In genomic region chr11:113165069-113165795, GRCm38 (mm10) we compare ENCODE assay signal across 9 mouse cellular contexts.
A peak's percentile ranks its signal among the peaks of the same experiment; 100 is the strongest.
DNase-seq lines count a peak whose midpoint lies in the region; ATAC-seq and TF ChIP-seq lines count a peak whose summit lies in the region.
"Had no signal": no experiment of that assay in that cellular context is flagged by ENCODE, and none has a peak within 500 bp of the region (broad histone marks: within the 10 kb centered on the region; RNA-seq: fewer than 3 reads in every experiment).

No protein-coding gene starts in this region.

- H3K4me3 ChIP-seq in ES-E14 (ENCODE audit: insufficient read depth in 1 of 2, low read depth in 1 of 2, low read length in 2 of 2, poor library complexity in 1 of 2, severe bottlenecking in 1 of 2): peak overlapping the region in 1 of 2 experiments; percentile 42; a peak in 1 of 4 replicates
- H3K4me3 ChIP-seq in lung, embryonic 15.5 days: peak overlapping the region; percentile 22
- H3K4me3 ChIP-seq: erythroblast, embryonic 14.5 days had no signal

- no peak overlapping the region for H3K27ac ChIP-seq in ES-E14 (ENCODE audit: insufficient read depth, low read depth, low read length, poor library complexity, severe bottlenecking)
- H3K27ac ChIP-seq in lung, embryonic 15.5 days: peak overlapping the region; percentile 20; the same call in 1 of the 2 replicates

- peak; percentile 51 for DNase-seq in ES-E14 (ENCODE audit: low read depth, low spot score)
- peak; percentile 85 for DNase-seq in cerebellum, adult 8-10 months
- peak; percentile 91 for DNase-seq in heart, postnatal 4 days
- peak; percentile 70 to 82 for DNase-seq in layer of hippocampus, adult 8-10 months (ENCODE audit: low spot score in 2 of 2)
- DNase-seq in ovary, postnatal 10 days (ENCODE audit: low spot score): peak; percentile 80
- DNase-seq in urinary bladder, adult 18-20 months (ENCODE audit: low spot score in 2 of 2): peak; percentile 57 to 76

- in situ Hi-C loops in ES-E14 (cut with MboI; ENCODE audit: low sequenced_read_pairs in 2 of 2, unreplicated experiment in 2 of 2): loop anchor here (10.0 to 25.0 kb wide), 3 partner anchors 378 to 1630 kb away; partner anchors contain the start of gene Sox9 (in 2 of the 2)

- H3K9me3 ChIP-seq in ES-E14 (ENCODE audit: control insufficient read depth, insufficient read depth, low read depth, low read length): no peaks in the 10 kb centered on the region
- H3K9me3 ChIP-seq in lung, embryonic 15.5 days: no peaks in the 10 kb centered on the region

- no peaks in the 10 kb centered on the region for H3K36me3 ChIP-seq in ES-E14 (ENCODE audit: control insufficient read depth, insufficient read depth, low read length, poor library complexity, severe bottlenecking)
- H3K36me3 ChIP-seq in lung, embryonic 15.5 days: no peaks in the 10 kb centered on the region

- H3K27me3 ChIP-seq in lung, embryonic 15.5 days: no peaks in the 10 kb centered on the region

- H3K9ac ChIP-seq in ES-E14 (ENCODE audit: insufficient read depth, low read depth, low read length, poor library complexity, severe bottlenecking): no peak overlapping the region
- H3K9ac ChIP-seq in lung, embryonic 15.5 days: no peak overlapping the region

- H3K4me1 ChIP-seq in ES-E14 (ENCODE audit: control insufficient read depth in 2 of 2, insufficient read depth in 2 of 2, low read length in 2 of 2, poor library complexity in 1 of 2): 0 out of 4 replicates have a peak, but pooled peaks cover 0 to 3% of the 10 kb centered on the region in 2 experiments
- H3K4me1 ChIP-seq in lung, embryonic 15.5 days: peaks cover 26% of the 10 kb centered on the region

- peak overlapping the region; percentile 61 for H3K4me2 ChIP-seq in lung, embryonic 15.5 days

- 4% methylated on average over 23 of the region's 23 CpGs for WGBS in lung, embryonic 15.5 days

- peak; percentile 87 for ATAC-seq in frontal cortex, adult (ENCODE audit: low TSS enrichment)
- ATAC-seq in lung, embryonic 15.5 days (ENCODE audit: borderline replicate concordance, extremely low read depth, low FRiP score, low TSS enrichment): peak; percentile 67; the same call in 1 of the 2 replicates

TF ChIP-seq in ES-E14, 5 proteins besides CTCF, POLR2A, EP300 and RAD21:
- TF ChIP-seq ZNF384 (IDR thresholded peaks at IDR 0.05; ENCODE audit: low read depth, low read length): no peak
- TF ChIP-seq HCFC1 (IDR thresholded peaks at IDR 0.05; ENCODE audit: borderline replicate concordance, insufficient read depth, low read length): no peak
- TF ChIP-seq CHD2 (IDR thresholded peaks at IDR 0.05; ENCODE audit: low read depth, low read length): no peak
- peak; percentile 98 for TF ChIP-seq ZC3H11A (IDR thresholded peaks at IDR 0.05; ENCODE audit: borderline replicate concordance, low read depth, low read length)
- TF ChIP-seq MAFK (IDR thresholded peaks at IDR 0.05; ENCODE audit: insufficient read depth, low read depth, low read length): no peak
